Mouse (Mus musculus) sigmoid colon, adult 10 weeks (tissue): ENCODE data around the gene Git1. TPM values are rescaled to one million over a fixed set of nuclear protein-coding genes. Genes with fewer than 3 reads are reported as not detected.

Experiments
- polyA plus RNA-seq: library from polyadenylated mRNA; stranded (reverse); fragments of 350-450 nt; fragmentation: Illumina TruSeq; extraction: RNeasy Lipid Tissue Mini Kit (QIAGEN cat#74804); gene quantifications from one replicate; pipeline ENCODE4 v1.2.3, GENCODE M21; 2014; ENCODE audit warnings: low read depth, low replicate concordance

The Git1 gene
- 1.2 TPM for polyA plus RNA-seq

GRCm38 (mm10) chr11:77493512-77494343 is at the start of gene Git1:
TSS of gene Git1 (plus strand) at chr11:77493562.

GRCm38 (mm10) chr11:77462283-77463100 is 30.9 kb upstream of the Git1 start, which contains the start of gene Coro6:
TSS of gene Coro6 (plus strand) at chr11:77462411.

DNA sequence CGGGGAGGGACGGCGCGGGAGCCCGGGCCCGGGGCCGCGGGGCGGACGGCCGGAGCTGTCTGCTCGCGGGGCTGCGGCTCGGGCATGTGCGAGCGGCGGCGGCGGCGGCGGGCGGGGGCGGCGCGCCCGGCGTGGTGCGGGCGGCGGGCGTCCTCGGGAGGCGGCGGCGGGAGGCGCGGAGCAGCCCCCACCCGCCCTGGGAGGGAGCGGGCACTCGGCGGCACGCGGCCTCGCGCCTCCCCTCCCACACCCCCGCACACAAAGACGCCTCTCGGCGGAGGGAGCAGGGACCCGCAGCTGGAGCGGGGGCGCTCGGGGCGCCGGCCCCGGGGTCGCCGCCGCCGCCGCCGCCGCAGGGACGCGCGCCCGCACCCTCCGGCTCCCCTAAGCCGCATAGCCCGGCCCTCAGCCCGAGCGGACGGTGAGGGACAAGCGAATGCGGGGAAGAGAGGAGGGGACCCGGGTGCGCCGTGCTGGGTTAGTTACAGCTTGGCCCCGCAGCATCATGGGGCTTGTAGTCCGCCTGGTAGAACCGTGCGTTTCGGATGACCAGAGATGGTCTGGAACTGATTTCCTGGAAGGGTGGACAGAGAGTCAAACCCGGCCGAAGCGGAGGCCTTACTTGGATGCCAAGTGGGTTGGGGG is 3.6 kb upstream of the Git1 start, which contains the start of gene Ankrd13b:
Gene Ankrd13b (minus strand): TSS at position 88 of the 645 bp plus-strand sequence.

GRCm38 (mm10) chr11:77514832-77515636 is 21.7 kb downstream of the Git1 start, which contains the start of gene Abhd15:
TSS of gene Abhd15 (plus strand) at chr11:77515121.

DNA sequence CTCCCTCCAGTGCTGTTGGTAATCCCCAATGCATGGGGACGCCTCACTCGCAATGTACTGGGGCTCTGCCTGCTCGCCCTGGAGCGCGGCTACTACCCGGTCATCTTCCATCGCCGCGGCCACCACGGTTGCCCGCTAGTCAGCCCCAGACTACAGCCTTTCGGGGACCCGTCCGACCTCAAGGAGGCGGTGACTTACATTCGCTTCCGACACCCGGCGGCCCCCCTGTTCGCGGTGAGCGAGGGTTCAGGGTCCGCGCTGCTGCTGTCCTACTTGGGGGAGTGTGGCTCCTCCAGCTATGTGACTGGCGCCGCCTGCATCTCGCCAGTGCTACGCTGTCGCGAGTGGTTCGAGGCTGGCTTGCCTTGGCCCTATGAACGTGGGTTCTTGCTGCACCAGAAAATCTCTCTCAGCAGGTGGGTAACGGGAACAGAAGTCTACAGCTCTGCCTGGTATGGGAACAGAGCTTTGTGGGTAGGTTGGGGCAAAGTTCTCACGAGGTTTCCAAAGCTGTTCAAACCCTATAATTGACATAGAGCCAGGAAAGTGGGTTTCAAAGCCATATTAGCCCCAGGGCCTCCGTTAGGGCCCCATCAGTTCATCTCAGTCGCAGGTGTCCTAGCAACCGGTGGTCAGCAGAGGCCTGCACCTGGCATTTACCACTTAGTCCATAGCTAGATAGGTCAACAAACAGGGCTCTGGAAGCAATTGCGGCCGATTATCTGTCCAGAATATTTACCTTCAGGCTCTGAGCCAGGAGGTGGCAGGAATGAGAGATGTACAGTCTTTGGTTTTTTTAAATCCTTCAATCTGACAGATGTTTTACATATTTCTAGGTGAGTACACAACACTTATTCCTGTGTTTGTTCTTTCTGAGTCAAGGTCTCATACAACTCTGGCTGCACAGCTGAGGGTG is 22.5 kb downstream of the Git1 start, which contains the start of gene Trp53i13:
Gene Trp53i13 (minus strand): TSS at position 344 of the 916 bp plus-strand sequence.

GRCm38 (mm10) chr11:77519043-77519442 is 25.7 kb downstream of the Git1 start, which contains the start of gene Gm10392:
TSS of gene Gm10392 (minus strand) at chr11:77519198.

Other genes starting within 250 kb of the Git1 start
- gene Coro6, start 31.2 kb upstream of the Git1 start, polyA plus RNA-seq = 0.25 TPM
- gene Ankrd13b, start 3.9 kb upstream of the Git1 start, polyA plus RNA-seq = 0.25 TPM
- gene Abhd15, start 21.6 kb downstream of the Git1 start, polyA plus RNA-seq = 0.35 TPM
- gene Trp53i13, start 22.4 kb downstream of the Git1 start, polyA plus RNA-seq = not detected
- not detected for gene Gm10392, start 25.6 kb downstream of the Git1 start, polyA plus RNA-seq
- 80.8 TPM for gene Taok1, start 114.3 kb downstream of the Git1 start, polyA plus RNA-seq
- 104 TPM for gene Nufip2, start 192.6 kb downstream of the Git1 start, polyA plus RNA-seq
- not detected for gene Cryba1, start 231.7 kb downstream of the Git1 start, polyA plus RNA-seq